Mouse (Mus musculus) erythroblast, embryonic 14.5 days (primary cell): Measurements from ENCODE around the gene Aftph. TPM values are rescaled to one million over a fixed set of nuclear protein-coding genes. Genes with fewer than 3 reads are reported as not detected.

Experiments
- H3K27me3 ChIP-seq: 2 replicates; pipeline ENCODE4 v1.6.1; 2012; ENCODE audit warnings: inconsistent platforms; ENCODE audit not compliant: control insufficient read depth
- H3K36me3 ChIP-seq: 2 replicates; pipeline ENCODE4 v1.6.1; 2012; ENCODE audit warnings: mild to moderate bottlenecking, inconsistent platforms; ENCODE audit not compliant: control insufficient read depth
- H3K4me1 ChIP-seq: 2 replicates; pipeline ENCODE4 v1.6.1; 2012; ENCODE audit warnings: inconsistent platforms; ENCODE audit not compliant: control insufficient read depth
- H3K4me3 ChIP-seq: replicated peaks from 2 replicates; pipeline ENCODE3; 2012; ENCODE audit warnings: moderate library complexity, mild to moderate bottlenecking, inconsistent platforms
- H3K9me3 ChIP-seq: 2 replicates; pipeline ENCODE4 v1.6.1; 2012; ENCODE audit warnings: low read length, inconsistent platforms, mixed read lengths; ENCODE audit not compliant: control insufficient read depth
- GATA1 ChIP-seq: IDR thresholded peaks from 2 replicates; pipeline ENCODE4 v1.6.1; 2012; ENCODE audit warnings: low read length, inconsistent platforms, mixed read lengths
- TAL1 ChIP-seq: IDR thresholded peaks from 3 replicates; pipeline ENCODE4 v1.6.1; 2012; ENCODE audit warnings: low read length, inconsistent platforms, mixed read lengths
- polyA plus RNA-seq: library from polyadenylated mRNA; stranded (reverse); fragments of >175 nt; gene quantifications from 2 replicates; pipeline ENCODE4 v1.2.3, GENCODE M21; 2012

Gene Aftph
- polyA plus RNA-seq, 1 experiment, result 1.3 TPM

DNA sequence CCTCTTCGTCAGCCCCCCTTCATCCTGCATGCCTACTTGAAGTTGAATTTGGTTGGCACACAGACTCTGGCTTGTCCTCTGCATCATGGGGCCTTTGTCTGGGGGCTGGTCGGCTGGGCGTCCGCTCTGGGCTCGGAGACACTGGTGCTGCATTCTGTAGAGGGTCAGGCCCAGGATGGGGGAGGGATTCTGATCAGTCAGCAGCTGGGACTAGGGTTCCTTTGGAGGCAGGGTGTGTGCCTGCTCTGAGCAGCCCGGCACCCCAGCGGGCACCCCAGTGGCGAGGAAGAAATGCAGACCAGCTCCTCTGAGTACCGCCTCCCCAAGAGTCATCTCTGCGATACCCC lies 84.7 kb downstream of the Aftph start:
- TF ChIP-seq TAL1 (no peak), GATA1 (no peak)
- H3K4me1 ChIP-seq, result peaks cover 21% of the 10 kb centered on the region
- H3K27me3 ChIP-seq, result peaks cover 4% of the 10 kb centered on the region

DNA sequence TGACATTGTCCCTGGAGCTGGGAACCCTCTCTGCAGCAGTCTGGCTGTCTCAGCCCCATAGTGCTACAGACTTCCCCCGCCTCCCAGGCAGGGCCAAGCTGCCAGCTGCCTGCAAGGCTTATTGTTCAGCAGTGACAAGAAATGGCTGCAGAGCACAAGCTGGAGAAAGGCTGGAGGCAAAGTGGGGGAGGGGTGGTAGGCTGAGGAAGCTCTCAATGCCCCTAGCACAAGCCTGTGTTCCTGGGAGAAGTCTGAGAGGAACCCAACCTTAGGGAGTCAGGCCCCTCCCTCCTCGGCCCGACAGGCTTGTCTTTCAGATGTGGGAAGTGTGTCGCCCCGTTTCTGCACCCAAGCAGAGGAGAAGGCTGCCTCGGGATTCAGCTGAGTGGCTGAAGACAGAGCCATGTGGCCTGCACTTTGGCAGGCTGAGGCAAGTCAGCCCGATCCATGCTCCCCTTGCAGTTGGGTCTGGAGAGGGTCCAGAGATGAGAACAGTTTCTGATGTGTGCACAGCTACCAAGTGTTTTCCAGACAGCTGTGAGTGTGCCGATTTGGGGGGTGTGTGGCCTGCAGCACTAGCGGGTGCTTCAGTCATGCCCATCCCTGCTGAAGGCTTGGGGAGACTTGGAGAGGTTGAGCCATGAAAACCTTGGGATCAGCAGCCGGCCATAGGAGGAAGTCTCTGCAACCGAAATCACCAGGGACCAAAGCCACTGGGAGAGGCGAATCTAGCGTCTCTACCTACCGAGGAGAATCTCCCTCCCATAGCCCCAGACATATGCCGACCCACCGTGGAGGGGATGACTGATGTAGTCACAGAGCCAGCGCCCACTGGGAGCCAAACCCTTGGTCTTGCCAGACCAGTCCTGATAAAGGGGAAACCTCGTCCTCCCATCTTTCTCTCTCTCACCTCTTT lies 85.3 kb downstream of the Aftph start:
- Histone ChIP-seq H3K4me3 (no peak overlapping the region), H3K36me3 (peaks cover 40% of the 10 kb centered on the region), H3K4me1 (peaks cover 17% of the 10 kb centered on the region), H3K27me3 (peaks cover 4% of the 10 kb centered on the region), H3K9me3 (no peaks in the 10 kb centered on the region)
- TF ChIP-seq TAL1 (no peak), GATA1 (no peak)

More for the DNA sequence above, 84.7 kb downstream of the Aftph start:
- Histone ChIP-seq H3K36me3 (peaks cover 34% of the 10 kb centered on the region), H3K4me3 (no peak overlapping the region), H3K9me3 (no peaks in the 10 kb centered on the region)

DNA sequence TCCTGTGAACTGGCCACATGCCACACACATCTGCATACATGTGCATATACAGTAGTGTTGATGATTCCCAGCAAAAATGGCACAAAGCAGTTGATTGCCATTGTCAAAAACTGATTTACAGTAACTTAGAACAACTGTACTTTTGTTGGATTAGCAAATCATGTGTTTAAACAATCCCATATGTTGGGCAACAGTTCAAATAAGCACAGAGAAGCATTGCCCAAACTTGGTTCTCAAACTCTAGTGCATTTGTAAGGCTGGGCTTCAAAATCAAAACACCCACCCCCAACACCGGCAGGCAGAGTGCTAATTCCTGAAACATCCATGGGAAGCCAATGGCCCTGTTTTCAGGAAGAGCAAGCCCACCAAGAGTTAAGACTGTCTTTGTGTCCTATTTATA lies 90.2 kb downstream of the Aftph start:
- Histone ChIP-seq H3K4me3 (no peak overlapping the region), H3K36me3 (peaks cover 85% of the 10 kb centered on the region), H3K9me3 (no peaks in the 10 kb centered on the region), H3K27me3 (no peaks in the 10 kb centered on the region; the same call in 1 of the 2 replicates), H3K4me1 (peaks cover 18% of the 10 kb centered on the region)
- TF ChIP-seq GATA1 (no peak), TAL1 (no peak)

DNA sequence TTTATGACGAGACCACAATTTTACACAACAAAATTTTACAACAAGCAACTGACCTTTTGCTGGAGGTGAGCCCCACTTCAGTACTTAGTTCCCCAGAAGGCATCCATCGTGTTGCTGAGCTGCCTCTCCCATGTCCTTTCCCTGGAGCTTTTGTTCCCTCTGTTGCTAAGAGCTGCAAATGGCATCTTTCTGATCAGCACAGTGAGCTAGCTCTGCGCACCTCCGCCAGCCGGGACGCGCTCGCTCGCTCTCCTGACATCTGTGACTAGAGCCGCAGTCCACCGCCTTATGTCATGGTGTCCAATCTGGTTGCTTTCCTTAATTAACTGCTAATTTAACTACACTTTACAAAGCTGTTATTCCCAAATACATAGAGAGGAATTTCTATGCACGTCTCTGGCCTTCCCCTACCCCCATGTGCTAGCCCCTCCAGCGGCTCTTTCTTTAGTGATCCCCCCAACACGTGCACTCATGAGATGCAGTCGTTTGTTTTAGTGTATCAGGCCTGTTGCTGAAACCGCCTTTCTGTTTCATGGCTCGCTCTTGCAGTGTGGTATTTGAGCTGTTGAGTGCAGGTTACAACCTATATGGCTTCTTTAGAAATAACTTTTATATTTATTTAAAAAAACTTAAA lies 91.3 kb downstream of the Aftph start:
- H3K27me3 ChIP-seq, result no peaks in the 10 kb centered on the region
- no peak overlapping the region for H3K4me3 ChIP-seq
- H3K9me3 ChIP-seq, result no peaks in the 10 kb centered on the region
- peaks cover 17% of the 10 kb centered on the region for H3K4me1 ChIP-seq
- TF ChIP-seq GATA1 (no peak), TAL1 (no peak)
- H3K36me3 ChIP-seq, result peaks cover 90% of the 10 kb centered on the region

DNA sequence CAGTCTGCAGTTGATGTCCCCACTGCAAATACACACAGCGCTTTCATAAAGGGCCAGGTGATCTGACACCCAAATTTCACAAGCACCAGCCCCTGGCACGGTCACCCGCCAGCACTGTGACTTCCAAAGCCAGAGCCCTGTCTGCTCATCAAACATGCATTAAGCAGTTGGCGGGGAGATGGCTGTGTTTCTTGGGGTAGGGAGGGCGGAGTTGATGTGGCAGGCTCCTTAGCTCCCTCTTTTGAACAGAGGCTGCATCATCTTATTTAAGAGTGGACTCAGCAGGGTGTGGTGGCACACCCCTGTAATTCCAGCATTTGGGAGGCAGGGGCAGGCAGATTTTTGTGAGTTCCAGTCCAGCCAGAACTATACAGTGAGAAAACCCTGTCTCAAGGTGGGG lies 91.9 kb downstream of the Aftph start:
- TF ChIP-seq TAL1 (no peak), GATA1 (no peak)
- peaks cover 84% of the 10 kb centered on the region for H3K36me3 ChIP-seq
- no peak overlapping the region for H3K4me3 ChIP-seq
- H3K4me1 ChIP-seq, result peaks cover 18% of the 10 kb centered on the region
- no peaks in the 10 kb centered on the region for H3K9me3 ChIP-seq
- no peaks in the 10 kb centered on the region for H3K27me3 ChIP-seq

DNA sequence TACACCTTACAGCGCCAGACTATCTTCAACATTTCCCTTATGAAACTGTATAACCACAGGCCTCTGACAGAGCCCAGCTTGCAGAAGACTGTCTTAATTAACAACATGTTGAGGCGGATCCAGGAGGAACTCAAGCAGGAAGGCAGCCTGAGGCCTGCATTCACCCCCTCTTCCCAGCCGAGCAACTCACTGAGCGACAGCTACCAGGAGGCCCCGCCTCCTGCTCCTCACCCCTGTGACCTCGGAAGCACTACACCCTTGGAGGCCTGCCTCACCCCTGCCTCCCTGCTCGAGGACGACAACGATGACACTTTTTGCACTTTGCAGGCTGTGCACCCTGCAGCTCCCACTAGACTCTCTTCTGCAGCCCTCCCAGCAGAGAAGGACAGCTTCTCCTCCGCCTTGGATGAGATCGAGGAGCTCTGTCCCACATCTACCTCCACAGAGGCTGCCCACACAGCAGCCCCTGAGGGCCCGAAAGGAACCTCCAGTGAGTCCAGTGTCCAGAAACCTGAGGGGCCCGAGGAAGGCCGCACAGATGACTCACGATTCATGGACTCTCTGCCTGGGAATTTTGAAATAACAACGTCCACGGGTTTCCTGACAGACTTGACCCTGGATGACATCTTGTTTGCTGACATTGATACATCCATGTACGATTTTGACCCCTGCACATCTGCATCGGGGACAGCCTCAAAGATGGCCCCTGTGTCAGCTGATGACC lies 93.3 kb downstream of the Aftph start:
- no peaks in the 10 kb centered on the region for H3K27me3 ChIP-seq
- peaks cover 72% of the 10 kb centered on the region for H3K36me3 ChIP-seq
- no peak overlapping the region for H3K4me3 ChIP-seq
- peaks cover 29% of the 10 kb centered on the region for H3K4me1 ChIP-seq
- H3K9me3 ChIP-seq, result no peaks in the 10 kb centered on the region
- TF ChIP-seq TAL1 (no peak), GATA1 (no peak)

DNA sequence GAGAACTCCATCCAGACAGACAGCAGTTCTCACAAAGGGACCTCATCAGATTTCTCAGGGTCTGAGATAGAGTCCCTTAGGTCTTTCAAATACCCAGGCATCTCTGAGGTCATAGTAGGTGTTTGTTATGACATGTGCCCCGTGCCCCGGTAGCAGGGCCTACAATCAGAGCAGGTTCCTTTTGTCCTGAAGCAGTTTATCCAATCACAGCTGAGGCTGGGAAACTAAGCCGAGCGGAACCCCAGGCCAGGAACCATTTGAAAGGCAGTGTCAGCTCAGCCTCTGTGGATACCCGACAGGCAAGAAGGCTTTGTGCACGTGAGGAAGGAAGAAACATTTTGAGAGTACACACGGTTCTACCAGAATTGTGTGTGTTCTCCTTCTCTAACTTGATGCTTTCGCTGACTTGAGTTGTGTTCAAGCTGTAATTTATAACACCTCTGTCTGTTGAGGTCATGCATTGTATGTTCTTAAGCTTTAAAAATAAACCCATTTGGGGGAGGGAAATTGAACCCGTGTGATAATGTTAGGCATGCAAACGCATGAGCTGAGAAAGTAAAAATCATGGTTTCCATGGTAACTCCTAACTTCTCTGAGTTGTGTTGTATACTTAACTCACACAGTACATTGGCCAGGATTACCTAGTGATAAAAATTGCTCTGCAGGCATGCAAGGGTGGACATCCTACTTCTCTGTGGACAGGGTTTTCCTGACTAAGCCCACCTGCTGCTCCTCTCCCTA lies 94.2 kb downstream of the Aftph start:
- H3K4me3 ChIP-seq, result no peak overlapping the region
- no peaks in the 10 kb centered on the region for H3K9me3 ChIP-seq
- no peaks in the 10 kb centered on the region for H3K27me3 ChIP-seq
- no peak for TF ChIP-seq TAL1
- TF ChIP-seq GATA1, result no peak
- H3K36me3 ChIP-seq, result peaks cover 63% of the 10 kb centered on the region
- peaks cover 32% of the 10 kb centered on the region for H3K4me1 ChIP-seq

DNA sequence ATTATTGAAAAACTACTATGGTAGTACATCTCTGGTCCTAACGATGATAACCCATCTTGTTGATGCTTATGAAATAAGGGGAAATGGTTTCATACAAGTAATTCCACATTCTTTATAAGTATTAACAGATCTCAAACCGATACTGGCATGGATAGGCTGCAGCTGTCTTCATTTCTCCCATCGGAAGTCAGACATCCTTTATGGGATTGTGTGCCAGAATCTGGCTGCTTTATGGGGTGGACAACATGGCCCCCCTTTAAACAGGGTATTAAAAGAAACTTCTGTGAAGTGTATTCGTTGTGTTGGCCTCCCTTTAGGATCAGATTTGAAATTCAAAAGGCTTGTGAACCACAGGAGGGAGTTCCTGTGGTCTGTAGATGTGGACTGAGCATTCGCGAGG lies 95.2 kb downstream of the Aftph start:
- H3K4me3 ChIP-seq, result no peak overlapping the region
- no peaks in the 10 kb centered on the region for H3K27me3 ChIP-seq
- H3K9me3 ChIP-seq, result no peaks in the 10 kb centered on the region
- TF ChIP-seq TAL1, result no peak
- TF ChIP-seq GATA1, result no peak
- H3K36me3 ChIP-seq, result peaks cover 54% of the 10 kb centered on the region
- peaks cover 35% of the 10 kb centered on the region for H3K4me1 ChIP-seq

DNA sequence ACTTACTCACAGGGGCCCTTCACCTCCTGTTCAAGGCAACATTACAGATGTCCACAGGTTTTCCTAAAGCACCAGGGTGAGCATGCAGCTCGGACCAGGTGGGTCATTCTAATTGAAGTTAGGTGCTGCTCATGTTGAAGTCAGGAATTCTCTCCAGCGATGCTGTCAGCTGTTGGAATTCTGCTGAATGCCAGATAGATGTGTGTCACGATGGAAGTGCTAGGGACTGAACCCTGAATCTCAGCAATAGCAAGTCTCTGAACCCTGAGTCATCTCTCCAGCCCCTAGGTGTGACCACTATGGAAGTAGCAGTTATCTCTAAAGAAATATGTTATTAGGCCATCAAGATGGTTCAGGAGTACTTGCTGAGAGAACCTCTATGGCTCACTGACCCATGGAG lies 95.9 kb downstream of the Aftph start:
- H3K9me3 ChIP-seq, result no peaks in the 10 kb centered on the region
- peaks cover 40% of the 10 kb centered on the region for H3K4me1 ChIP-seq
- no peak for TF ChIP-seq GATA1
- TF ChIP-seq TAL1, result no peak
- no peaks in the 10 kb centered on the region for H3K27me3 ChIP-seq
- peaks cover 51% of the 10 kb centered on the region for H3K36me3 ChIP-seq
- H3K4me3 ChIP-seq, result no peak overlapping the region
